Mouse (Mus musculus): ENCODE measurements around the gene Dhdds.

DNA sequence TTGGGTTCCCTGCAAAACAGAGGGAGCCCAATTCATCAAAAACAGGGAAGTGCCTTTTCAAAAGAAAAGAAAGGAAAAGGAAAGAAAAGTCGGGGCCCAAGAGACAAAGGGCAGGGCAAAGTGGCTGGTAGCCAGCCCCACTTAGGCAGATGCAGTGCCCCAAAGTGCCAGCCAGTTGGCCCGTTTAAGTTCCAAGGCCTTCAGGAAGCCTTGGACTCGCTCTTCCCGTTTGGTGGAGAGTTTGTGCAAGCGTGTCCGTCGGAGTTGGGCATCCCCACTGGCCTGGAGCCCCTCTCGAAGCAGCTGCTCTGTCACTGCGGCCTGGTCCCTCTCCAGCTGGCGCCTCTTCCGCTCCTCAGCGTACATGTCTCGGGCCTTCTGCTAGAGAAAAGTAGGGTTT, 29.8 kb downstream of the Dhdds start:
- TF ChIP-seq CTCF (conservative IDR thresholded peaks at IDR 0.05; ENCODE audit: low read length) = no peak
- TF ChIP-seq NANOG (IDR thresholded peaks at IDR 0.05; ENCODE audit: borderline replicate concordance, low read length) = no peak
- no peak for TF ChIP-seq POU5F1 (IDR thresholded peaks at IDR 0.05; ENCODE audit: borderline replicate concordance, low read length)

Data from E14TG2a.4 (cell line).